Mouse (Mus musculus): ENCODE measurements at regions not wholly inside any gene's neighbourhood (a gene's known extent, or its start where the extent isn't known, plus 50 kb on each side); places are given as distances from the start of the nearest gene placed in this dataset.

DNA sequence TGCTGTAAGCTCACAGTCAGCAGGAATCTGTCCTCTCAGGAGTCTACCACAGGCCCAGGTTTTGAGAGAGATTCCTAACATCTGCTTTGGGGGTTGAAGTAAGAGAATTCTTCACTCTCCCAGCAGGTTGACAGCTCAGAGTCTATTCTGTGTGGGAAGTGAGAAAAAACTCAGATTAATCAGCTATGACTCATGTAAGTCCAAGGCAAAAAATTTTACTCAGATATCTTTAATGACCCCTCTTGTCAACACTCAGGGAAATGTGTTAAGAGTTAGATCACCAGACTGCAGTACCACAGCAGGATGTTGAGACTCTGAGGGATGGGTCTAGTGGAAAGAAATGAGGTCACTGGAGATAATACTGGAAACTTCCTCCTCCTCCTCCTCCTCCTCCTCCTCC lies 688.4 kb downstream of the Hs3st4 start:
- DNase-seq (ENCODE audit: low read depth, low spot score), result peak; percentile 87

DNA sequence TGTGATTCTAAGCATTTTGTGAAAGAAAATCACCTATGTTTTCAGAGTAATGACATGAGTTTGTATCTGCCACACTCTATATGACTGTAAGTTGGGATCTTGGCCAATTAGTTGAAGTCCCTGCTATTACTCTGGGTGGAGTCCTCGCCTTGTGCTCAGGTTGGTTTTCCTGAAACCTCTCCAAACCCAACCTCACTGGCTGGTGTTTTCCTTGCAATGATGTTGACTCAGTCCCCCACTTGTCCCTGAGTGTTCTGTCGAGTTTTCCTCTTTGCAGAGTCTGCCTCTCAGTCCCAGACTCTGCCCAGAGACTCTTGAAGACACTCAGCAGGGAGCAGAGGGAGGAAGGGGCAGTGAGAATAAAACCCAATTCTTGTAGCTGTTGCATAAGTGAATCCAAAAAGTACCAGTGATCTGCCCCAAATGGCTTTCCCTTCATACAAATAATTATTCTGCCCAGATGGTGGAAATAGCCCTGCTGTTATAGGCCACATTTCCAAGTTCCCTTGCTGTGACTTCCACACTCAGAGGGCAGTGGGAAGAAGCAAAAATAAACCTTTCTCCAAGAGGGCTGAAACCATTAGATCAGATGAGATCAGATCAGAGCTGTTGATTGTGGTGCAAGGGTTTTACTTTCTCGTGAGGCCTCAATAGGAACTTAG lies 694.3 kb downstream of the Hs3st4 start:
- no peak for DNase-seq (ENCODE audit: low read depth, low spot score)

DNA sequence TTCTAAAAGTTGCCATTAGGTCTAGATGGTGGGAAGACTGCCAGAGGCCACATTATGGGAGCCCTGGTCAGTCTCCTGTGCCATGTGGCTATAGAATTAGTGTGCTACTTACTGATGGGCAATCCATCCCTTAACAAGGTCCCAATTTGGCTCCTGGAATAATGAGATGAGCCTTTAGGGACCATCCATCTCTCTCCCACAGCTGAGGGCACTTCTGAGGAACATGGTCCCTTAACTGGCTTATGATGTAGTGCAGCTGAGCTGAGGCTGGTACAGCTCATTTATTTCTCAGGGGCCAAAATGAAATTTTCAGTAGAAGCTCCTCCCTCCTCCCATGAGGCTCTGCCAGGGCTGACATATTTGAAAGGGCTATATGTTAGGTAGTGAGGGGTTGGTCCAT lies 697.9 kb downstream of the Hs3st4 start:
- DNase-seq (ENCODE audit: low read depth, low spot score), result no peak

DNA sequence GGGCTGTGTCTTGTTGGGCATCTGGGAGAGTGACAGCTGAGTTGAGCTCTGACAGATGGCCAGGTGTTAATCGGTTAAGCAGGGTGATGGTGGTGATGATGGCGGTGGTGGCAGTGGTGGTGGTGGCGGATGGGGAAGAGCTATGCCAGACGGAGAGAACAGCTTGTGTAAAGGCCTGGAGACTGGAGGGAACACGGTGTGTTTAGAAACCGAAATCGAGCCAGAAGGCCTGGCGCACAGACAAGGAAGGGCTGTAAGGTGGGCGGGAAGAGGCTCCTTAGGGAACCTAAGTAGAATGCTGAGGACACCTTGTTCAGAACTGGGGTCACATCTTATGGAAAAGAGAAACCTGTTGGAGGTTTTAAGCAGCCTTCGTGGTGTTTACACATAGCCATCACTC lies 698.5 kb downstream of the Hs3st4 start:
- DNase-seq (ENCODE audit: low read depth, low spot score), result peak; percentile 89

DNA sequence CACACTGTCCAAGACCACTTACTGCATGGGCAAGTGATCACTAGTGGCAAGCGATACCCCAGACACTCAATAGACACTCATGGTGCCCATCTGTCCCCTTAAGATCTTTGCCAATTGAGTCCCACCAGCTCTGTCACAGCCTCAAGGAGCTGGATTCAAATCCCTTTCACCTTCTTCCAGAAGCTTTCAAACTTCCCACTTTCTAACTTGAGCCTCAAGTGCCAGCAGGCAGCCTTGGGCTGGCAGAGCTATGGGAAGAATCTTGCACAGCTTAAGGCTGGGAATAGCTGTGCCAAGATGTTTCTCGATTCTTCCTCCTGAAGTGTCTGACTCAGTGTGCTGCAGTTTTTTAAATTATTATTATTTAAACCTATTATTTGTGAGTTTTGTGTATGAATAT lies 699.2 kb downstream of the Hs3st4 start:
- DNase-seq (ENCODE audit: low read depth, low spot score), result peak; percentile 77

DNA sequence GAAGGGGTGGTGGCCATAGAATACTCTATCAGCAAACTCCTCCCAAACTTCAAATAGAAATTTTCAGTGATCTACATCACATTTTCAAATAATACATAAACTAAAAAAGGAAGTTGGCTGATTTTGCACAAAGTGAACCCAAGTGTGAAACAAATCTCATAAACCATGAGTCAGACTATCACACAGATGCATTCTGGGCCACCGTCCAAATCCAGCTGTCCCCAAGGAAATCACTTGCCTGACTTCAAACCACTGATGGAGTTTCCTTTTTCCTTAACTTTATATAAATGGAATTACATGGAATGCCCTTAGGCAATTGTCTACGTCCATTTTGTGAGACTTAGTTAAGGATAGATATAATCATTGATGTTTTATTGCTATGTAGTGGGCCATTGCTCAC lies 702.8 kb downstream of the Hs3st4 start:
- DNase-seq (ENCODE audit: low read depth, low spot score), result no peak

DNA sequence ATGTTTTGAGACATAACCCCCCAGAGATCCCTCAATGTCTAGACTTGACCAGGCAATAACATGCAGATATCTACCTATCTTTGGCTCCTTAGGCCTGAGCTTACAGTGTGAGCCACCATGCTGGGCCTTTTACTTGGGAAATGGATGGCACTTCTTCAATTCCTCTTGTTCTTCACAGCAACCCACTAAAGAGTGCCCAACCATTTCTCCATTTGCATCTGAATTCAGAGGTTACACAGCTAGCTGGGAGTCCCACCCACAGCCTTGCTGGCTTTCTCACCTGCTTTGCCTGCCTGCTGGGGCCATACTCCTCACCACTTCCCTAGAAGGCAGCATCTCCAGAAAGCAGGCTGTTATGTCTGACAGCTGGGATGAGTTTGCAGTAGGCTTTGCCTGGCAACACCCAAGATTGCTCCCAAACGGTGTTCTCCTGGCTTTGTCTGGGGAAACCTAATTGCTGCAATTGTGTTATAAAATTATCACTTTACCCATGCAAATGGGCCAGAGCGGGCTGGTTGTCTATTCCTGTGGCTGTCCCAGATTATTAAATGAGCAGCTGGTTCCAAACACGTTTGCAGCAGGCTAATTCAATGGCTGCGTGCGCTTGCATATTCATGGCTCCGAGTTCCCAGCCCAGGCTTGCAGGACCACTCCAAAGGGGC lies 721.6 kb downstream of the Hs3st4 start:
- DNase-seq (ENCODE audit: low read depth, low spot score), result peak; percentile 76

DNA sequence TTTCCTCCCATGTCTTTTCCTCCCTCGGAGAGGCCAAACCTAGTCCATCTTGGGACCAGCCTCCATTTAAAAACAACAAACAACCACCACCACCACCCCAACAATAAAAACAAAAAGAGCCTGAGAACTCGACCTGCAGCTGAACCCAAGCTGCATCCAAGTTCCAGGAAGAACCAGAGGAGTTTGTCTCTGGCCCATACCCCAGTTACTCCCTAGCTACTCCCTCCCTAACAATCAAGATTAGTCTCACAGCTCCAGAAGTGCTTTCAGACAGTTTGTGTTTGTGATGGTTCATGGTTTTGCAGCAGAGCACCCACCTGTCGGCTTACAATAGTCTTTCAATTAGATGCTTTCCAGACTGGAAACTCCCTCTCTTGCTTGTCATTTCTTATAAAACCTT lies 724.5 kb downstream of the Hs3st4 start:
- DNase-seq (ENCODE audit: low read depth, low spot score), result no peak

DNA sequence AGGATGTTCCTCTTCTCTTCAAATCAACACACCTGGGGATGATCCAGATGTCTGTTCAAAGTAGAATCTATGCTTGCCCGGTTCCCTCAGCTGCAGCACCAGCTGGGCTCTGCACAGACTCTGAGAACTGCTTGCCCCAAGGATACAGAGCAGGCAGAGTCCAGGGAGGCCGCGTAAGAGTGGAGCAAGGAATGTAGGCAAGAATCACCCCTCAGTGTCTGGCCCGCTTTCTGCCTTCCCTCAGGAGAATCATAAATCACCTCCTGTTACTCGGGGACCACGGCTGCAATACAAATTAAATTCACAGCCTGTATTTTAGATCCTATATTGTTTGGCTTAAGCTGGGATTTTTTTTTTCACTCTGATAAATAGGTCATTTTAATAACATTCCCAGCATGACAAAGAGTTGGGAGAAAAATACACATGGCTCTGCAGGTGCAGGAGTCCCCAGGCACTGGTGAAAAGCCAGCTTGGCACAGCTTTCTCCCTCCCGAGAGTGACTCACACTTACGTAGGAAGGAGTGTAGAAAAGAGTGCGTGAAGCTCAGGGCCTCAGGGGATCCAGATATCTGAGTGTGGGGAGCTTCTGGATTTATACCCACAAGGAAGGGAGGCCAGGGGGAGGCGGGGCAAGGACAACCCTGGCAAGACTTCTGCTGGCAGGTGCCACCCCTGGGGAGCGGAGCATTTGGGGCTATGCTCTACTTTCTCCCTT lies 726.3 kb downstream of the Hs3st4 start:
- DNase-seq (ENCODE audit: low read depth, low spot score), result peak; percentile 79

DNA sequence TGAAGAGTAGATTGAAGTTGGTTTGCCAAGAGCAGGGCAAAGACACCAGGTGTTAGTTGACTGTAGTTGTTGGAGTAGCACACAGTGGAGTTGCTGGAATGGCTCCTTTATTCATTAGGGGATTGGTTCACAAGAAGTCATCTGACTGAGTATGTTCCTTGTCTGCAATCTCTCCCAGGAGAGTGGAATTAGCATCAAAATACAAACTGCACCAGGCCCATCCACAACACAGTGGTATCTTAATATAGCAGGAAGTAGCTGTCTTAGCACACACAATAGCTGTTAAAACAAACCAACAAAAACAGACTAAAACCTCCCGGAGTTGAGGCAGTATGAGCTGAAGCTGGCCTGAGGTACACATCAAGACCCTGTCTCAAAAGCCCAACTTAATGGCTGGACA lies 723.5 kb upstream of the Kdm8 start:
- no peak for DNase-seq (ENCODE audit: low read depth, low spot score)

DNA sequence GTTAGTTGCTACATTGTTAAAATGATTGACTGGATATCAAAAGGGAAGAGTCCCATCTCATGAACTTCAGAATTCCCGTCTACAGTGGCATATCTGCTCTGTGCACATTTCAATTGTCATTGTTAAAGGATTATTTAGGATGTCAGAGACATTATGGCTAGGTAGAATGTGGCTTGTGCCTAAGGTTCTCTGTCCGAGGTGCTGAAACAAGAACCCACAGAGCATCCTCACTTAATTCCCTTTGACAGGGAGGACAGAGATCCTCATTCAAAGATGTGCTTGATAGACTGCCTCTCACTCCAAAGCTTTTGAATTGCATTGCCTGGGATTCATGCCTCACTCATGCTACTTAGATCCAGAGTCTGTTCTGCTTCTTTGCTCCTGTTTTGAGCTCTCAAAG lies 702.4 kb upstream of the Kdm8 start:
- DNase-seq (ENCODE audit: low read depth, low spot score), result no peak

DNA sequence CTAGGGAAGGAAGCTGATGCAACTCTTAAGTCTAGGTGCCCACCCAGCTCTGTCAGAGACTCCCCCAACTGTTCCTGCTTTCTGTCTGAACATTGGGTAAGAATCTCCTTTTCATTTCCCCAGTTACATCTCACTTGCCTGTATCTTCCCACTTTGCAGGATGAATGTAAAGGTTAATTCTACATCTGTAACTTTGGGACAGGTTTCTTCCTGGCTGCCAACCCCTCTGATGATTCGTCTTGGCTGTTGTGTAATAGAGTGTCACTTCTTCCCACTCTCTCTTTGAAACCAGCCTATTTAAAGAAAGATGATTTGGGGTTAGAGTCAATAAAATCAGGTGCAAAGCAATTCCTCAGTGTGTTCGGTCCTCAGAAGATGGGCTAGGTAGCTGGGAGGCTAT lies 698.2 kb upstream of the Kdm8 start:
- peak; percentile 36 for DNase-seq (ENCODE audit: low read depth, low spot score)

DNA sequence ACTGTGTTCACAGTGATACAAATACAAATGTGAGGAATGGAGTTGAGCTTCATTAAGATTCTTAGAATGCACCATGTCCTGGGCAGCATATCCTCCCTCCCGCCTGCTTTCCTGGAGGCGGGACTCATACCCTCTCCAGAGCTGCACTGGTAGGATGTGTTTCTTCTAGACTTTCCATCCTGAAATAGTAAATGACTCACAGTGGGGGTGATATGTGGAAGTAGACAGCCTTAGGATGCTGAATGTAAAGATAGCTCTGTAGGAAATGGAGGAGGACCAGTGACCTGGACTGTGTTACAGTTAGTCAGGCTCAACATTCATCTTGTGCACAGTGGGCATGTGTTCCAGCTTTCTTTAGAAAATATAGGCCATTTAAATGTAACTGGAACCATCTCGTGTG lies 696.1 kb upstream of the Kdm8 start:
- peak; percentile 92 for DNase-seq (ENCODE audit: low read depth, low spot score)

DNA sequence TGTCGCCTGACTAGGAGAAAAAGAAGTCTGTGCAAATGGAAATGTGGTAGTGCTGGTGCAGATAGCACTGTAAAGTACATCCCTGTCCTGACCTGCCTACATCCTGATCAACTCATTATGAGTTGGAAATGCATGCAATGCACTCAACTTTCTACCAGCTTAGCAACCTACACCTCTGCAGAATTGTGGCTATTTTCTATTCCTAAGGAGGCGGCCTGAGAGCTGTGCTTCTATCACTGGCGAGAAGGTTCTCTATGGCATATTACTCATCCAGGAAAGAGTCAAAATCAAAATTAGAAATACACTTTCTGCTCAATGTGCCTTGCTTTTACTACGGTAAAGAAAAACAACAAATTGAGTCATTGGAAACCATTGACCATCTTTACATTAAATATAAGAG lies 685.4 kb upstream of the Kdm8 start:
- peak; percentile 39 for DNase-seq (ENCODE audit: low read depth, low spot score)

DNA sequence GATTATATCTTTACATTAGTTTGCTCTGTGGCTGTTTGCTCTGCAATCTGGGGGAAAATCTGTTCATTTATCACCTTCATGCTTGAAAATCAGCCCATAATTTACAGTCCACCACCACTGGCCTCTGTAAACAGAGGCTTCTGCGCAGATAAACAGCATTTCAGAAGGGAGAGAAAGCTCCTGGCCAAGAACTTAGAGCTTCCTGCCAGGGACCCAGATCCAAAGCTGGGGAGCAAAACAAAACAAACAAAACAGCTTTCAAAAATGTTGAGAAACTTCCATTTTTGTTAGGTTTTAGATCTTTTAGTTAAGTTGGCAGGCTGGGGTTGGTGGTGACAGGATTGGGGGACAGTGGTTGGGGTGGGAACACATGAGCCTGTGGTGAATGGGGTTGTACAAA lies 666.7 kb upstream of the Kdm8 start:
- no peak for DNase-seq (ENCODE audit: low read depth, low spot score)

DNA sequence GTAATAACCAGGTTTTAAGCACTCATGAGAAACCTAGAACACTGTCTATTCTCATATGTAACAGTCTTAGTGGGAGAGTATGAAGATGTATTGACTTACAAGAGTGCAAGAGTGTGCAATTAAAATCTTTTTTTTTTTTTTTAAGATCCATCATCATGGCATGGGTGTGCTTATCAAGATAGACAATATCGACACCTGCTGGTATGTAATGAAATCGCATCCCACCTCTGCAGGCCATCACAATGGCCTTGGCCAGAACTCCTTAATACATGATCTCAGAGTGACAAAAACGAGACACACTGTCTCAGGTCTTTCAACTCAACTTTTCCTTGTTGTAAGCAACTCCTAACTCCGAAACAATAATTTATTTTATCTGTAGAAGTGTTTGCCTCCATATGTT lies 661.7 kb upstream of the Kdm8 start:
- DNase-seq (ENCODE audit: low read depth, low spot score), result no peak

DNA sequence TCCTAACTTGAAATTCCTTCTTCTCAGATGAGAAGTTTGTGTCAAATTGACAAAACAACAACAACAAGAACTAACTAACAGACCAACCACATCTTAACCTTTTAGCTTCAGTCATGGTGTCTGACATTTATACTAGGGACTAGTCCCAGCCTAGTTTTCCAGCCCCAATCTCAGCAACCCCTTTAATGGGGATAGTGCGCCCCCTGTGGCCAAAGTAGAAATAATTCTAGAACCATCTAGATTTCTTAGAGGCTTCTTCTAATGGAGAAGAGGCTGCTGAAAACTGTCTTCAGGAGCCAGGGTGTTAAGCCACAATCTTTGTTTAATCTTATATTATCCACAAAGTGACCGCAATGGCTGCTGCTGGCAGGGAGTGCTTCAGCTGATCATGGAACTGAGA lies 659.5 kb upstream of the Kdm8 start:
- no peak for DNase-seq (ENCODE audit: low read depth, low spot score)

DNA sequence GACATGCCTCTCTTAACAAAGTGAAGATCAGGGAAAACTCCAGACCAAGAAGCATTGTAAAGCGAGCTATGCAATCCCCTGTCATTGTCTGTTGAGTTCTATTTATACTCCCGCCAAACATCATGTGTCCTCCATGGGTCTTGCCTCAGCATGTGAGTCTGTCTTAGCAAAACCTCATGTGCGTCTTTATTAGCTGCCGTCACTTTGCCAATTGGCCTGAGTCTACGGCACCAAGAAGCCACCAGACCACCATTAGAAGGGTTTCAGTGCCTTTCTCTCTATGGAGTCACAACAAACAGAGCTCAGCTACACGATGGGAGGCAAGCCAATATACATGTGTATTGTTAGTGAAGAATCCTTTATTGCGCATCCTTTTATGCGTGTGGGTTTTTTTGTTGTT lies 658.6 kb upstream of the Kdm8 start:
- DNase-seq (ENCODE audit: low read depth, low spot score), result no peak

DNA sequence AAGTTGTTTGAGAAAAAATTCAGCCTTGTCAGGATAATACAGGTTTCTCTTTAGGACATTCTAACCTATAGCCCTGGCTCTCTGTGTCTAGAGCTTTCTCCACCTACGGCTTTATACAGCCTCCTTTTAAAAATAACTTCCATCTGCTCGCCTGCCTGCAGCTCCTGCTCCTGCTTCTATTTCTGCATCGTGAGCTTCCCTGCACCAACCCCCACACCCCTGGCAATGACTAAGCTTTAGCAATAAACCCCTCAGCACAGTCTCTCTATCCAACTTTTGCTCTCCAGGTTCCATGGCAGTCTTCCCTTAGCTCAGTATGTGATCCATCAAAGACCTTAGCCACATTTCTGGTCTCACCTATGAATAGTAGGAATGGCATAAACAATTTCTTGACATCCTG lies 655.7 kb upstream of the Kdm8 start:
- peak; percentile 95 for DNase-seq (ENCODE audit: low read depth, low spot score)

DNA sequence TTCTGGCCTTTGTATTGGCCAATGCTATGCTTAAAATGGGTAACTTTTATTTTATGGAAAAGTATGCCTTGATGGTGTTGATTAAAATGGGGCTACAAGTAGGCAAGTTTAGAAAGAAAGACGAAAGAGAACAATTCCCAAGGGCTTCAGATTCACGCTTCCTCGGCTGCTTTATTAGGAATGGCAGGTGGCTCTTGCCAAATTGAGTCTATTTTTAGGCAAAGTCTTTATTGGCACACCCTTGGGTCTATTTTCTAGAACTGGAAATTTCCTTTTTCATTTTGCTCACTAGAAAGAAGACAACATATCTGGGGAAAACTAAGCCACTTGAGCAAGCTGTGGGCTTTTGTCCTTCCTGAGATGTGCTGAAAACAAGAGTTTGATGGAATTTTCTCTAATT lies 641.4 kb upstream of the Kdm8 start:
- no peak for DNase-seq (ENCODE audit: low read depth, low spot score)

DNA sequence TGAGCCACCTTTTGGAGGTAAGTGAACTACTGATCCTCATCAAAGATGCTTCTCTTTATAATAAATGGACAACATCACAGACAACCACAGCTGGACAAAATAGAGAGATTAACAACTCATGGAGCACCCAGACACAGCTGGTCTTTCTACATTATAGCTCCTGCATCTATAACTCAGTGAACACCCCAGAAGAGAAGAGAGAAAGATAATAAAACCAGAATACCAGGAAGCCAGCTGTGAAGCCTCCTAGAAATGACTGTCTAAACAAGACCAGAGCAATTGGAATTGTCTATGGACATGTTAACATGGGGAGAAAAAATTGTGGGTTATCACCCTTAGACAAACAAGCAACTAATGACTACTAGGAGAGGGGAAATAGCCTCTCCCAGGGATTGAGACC lies 609.8 kb upstream of the Kdm8 start:
- DNase-seq (ENCODE audit: low read depth, low spot score), result no peak

DNA sequence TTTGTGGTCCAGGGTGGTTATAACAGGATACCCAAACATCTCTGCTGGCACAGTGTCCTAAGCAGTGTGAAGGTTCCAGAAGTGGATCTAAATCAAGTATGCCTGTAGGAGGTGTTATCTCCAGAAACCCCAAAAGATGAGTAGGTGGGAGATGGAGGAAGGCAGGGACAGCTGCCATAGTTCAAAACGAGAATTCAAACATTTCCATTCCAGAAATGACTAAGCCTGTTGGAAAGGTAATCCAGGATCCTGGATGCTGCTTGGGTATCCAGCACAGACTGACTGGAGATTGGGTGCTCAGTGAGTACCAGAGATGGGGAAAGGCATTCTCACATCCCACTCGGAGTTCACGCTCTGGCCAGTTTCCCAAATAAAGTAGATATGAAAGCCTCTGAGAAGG lies 607.9 kb upstream of the Kdm8 start:
- peak; percentile 87 for DNase-seq (ENCODE audit: low read depth, low spot score)

DNA sequence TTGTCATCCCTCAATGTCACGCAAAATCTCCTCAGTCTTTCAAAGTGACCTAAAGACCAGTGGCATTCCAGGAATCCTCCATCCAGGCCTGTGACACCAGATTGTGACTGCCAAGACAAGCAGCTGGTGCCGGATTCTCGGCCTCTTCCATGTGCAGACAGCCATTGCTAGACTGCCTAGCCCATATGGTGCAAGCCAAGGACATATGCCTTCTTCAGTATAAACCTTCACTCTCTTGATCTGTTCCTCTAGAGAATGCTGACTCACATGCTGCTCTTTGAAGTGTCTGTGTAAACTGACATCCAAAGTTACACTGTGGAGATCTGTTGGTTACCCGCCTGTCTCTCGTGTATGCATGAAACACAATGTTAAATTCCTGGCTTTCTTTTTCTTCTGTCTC lies 589.4 kb upstream of the Kdm8 start:
- DNase-seq (ENCODE audit: low read depth, low spot score), result peak; percentile 60
